Mouse (Mus musculus) forebrain, postnatal 0 days (tissue): ENCODE measurements around the gene Zfp692. TPM values are rescaled to one million over a fixed set of nuclear protein-coding genes. Genes with fewer than 3 reads are reported as not detected.

Experiments used
- ATAC-seq: fragments of 200-750 bp; cut with Nextera tagmentation; 2 replicates; pipeline ENCODE4 v1.8.0; 2017; ENCODE audit warnings: mild to moderate bottlenecking, moderate library complexity
- DNase-seq: peaks from one replicate; pipeline ENCODE4 v3.0.0-alpha.2; 2015
- H3K27ac ChIP-seq: fragments of 300-500 bp; sonication (generic); 2 replicates; pipeline ENCODE4 v1.5.1; 2014; ENCODE audit warnings: low read depth, mild to moderate bottlenecking, antibody characterized with exemption, low read length, moderate library complexity, mixed read lengths
- H3K27me3 ChIP-seq: fragments of 300-500 bp; sonication (generic); 2 replicates; pipeline ENCODE4 v1.6.1; 2014; ENCODE audit warnings: mild to moderate bottlenecking, low read length, mixed read lengths; ENCODE audit not compliant: insufficient read depth
- H3K36me3 ChIP-seq: fragments of 300-500 bp; sonication (generic); 2 replicates; pipeline ENCODE4 v1.6.1; 2014; ENCODE audit warnings: mild to moderate bottlenecking, moderate library complexity; ENCODE audit not compliant: insufficient read depth
- H3K4me1 ChIP-seq: fragments of 300-500 bp; sonication (generic); 2 replicates; pipeline ENCODE4 v1.6.1; 2014; ENCODE audit warnings: antibody characterized with exemption; ENCODE audit not compliant: insufficient read depth
- H3K4me2 ChIP-seq: fragments of 300-500 bp; sonication (generic); 2 replicates; pipeline ENCODE4 v1.6.1; 2014; ENCODE audit warnings: low read depth, mild to moderate bottlenecking, moderate library complexity
- H3K4me3 ChIP-seq: fragments of 300-500 bp; sonication (generic); 2 replicates; pipeline ENCODE4 v1.5.1; 2014; ENCODE audit warnings: low read depth, low read length, mixed read lengths
- H3K9ac ChIP-seq: fragments of 300-500 bp; sonication (generic); 2 replicates; pipeline ENCODE4 v1.6.1; 2014; ENCODE audit warnings: mild to moderate bottlenecking
- H3K9me3 ChIP-seq: fragments of 300-500 bp; sonication (generic); 2 replicates; pipeline ENCODE4 v1.6.1; 2016; ENCODE audit warnings: low read length
- CTCF ChIP-seq: sonication (generic); IDR thresholded peaks from 2 replicates; pipeline ENCODE4 v1.5.1; 2016; ENCODE audit warnings: antibody characterized with exemption, control low read depth, low read depth
- WGBS: fragments of 180-500 bp; shearing (Covaris S2); extraction: QIAGEN DNeasy Blood & Tissue Kit; methylation state at CpG from one replicate; pipeline ENCODE4 v1.1.7; 2014; 5-methylcytosine and 5-hydroxymethylcytosine counted together
- polyA plus RNA-seq: library from polyadenylated mRNA; unstranded; fragments of >200 nt; fragmentation: Nextera tagmentation; extraction: Ambion mirVana; gene quantifications from 2 replicates; pipeline ENCODE4 v1.2.1, GENCODE M21; 2015
- total RNA-seq: library from RNA; depleted of rRNA; stranded (reverse); fragments of >200 nt; gene quantifications from 2 replicates; pipeline ENCODE4 v1.2.3, GENCODE M21; 2014; rRNA removed

Zfp692 gene
- total RNA-seq: 25.6 and 30.0 TPM in 2 replicates
- 14.8 and 17.7 TPM in 2 replicates for polyA plus RNA-seq

DNA sequence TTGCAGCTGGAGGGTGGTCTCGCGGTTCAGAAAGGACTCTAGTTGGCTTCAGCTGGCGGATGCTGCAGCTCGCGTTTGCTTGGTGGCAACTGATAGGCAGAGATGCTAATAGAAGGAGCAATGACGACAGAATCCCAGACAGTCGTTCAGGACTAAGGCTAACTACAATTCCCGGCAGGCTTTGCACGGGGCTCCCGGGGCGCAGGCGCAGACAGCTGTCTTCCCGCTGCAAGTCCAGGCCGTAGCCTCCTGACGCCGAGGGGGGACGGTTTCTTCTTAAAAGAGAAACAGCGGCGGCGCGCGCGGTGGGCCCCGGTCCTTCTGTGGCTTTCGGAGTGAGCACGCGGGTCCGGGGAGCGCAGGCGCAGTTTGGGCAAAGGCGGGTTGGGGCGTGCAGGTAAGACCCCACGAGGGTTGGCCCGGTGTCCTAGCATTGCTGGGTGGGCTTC is at the start of gene Zfp692:
TSS of gene Zfp692 (plus strand) at position 210 of the 449 bp plus-strand sequence.
- TF ChIP-seq CTCF: no peak; the same call in 1 of the 2 replicates
- ATAC-seq: peak; percentile 90
- Histone ChIP-seq H3K36me3 (0 out of 2 replicates have a peak, but pooled peaks cover 6% of the 10 kb centered on the region), H3K4me1 (peaks cover 7% of the 10 kb centered on the region), H3K9ac (peak within 1 kb of the TSS; percentile 49), H3K27me3 (no peaks in the 10 kb centered on the region), H3K27ac (peak within 1 kb of the TSS; percentile 73), H3K4me2 (peak within 1 kb of the TSS; percentile 74), H3K4me3 (peak within 1 kb of the TSS; percentile 34), H3K9me3 (no peaks in the 10 kb centered on the region)
- DNase-seq: peak; percentile 98
- under 1% methylated on average over 34 of the region's 34 CpGs for WGBS

DNA sequence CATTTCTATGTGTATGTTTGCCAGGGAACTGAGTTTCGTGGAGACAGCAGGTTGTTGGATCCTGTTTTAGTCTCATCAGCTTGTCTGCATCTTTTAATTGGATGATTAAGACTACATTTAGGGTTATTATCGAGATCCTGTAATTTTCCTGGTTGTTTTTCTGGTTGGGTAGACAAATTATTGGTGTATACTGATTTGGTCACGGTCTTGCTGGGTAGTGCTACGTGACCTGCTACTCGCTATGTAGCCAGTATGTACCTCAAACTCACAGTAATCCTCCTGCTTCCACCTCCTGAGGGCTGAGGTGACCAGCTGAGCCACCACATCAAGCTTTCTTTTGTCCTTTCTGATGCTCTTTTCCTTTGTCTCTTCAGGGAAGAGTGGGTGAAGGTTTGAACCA is 49.1 kb upstream of the Zfp692 start:
- no peaks in the 10 kb centered on the region for H3K9me3 ChIP-seq
- ATAC-seq (no peak), DNase-seq (no peak)
- no peak overlapping the region for H3K9ac ChIP-seq
- no peak for TF ChIP-seq CTCF
- no peaks in the 10 kb centered on the region for H3K27me3 ChIP-seq
- H3K4me3 ChIP-seq: no peak overlapping the region
- 74% methylated on average over 5 of the region's 5 CpGs for WGBS
- no peak overlapping the region for H3K27ac ChIP-seq
- no peak overlapping the region for H3K4me2 ChIP-seq
- no peaks in the 10 kb centered on the region for H3K4me1 ChIP-seq
- no peaks in the 10 kb centered on the region for H3K36me3 ChIP-seq

DNA sequence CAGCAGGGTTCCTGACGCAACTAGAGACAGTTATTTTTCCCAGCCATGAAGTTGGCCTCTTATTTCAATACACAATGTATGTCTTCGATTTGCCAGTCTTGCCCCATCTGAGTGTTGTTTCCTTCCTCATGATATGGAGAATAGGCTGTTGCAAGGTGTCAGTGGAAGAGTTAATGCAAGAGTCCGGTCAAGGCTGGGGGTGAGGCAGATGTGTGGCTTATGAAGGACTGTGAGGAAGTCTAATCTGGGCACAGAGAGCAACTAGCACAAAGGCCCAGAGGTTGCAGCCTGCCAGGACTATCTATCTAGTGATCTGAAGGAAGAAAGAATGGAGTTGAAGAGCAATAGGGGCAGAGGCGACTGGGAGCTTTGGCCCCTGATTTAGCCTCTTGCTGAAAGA is 46.7 kb upstream of the Zfp692 start:
- DNase-seq (no peak), ATAC-seq (no peak)
- H3K9me3 ChIP-seq: no peaks in the 10 kb centered on the region
- WGBS: 89% methylated on average over 4 of the region's 4 CpGs
- H3K27me3 ChIP-seq: no peaks in the 10 kb centered on the region
- H3K9ac ChIP-seq: no peak overlapping the region
- no peak for TF ChIP-seq CTCF
- no peak overlapping the region for H3K4me3 ChIP-seq
- H3K4me1 ChIP-seq: no peaks in the 10 kb centered on the region
- H3K36me3 ChIP-seq: no peaks in the 10 kb centered on the region
- no peak overlapping the region for H3K4me2 ChIP-seq
- H3K27ac ChIP-seq: no peak overlapping the region

DNA sequence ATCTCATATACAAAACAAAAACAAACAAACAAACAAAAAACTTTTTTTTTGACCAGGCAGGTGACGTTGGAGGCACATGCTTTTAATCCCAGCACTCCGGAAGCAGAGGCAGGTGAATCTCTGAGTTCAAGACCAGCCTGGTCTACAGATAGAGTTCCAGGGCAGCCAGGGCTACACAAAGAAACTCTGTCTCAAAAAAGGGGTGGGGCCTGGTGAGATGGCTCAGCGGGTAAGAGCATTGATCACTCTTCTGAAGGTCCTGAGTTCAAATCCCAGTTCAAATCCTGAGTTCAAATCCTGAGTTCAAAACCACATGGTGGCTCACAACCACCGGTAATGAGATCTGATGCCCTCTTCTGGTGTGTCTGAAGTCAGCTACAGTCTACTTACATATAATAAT is 45.0 kb upstream of the Zfp692 start:
- 94% methylated on average over 4 of the region's 4 CpGs for WGBS
- no peak for DNase-seq
- Histone ChIP-seq H3K4me1 (no peaks in the 10 kb centered on the region), H3K27ac (no peak overlapping the region), H3K36me3 (no peaks in the 10 kb centered on the region), H3K9me3 (no peaks in the 10 kb centered on the region), H3K4me3 (no peak overlapping the region), H3K9ac (no peak overlapping the region), H3K4me2 (no peak overlapping the region), H3K27me3 (no peaks in the 10 kb centered on the region)
- no peak for TF ChIP-seq CTCF
- ATAC-seq: no peak

DNA sequence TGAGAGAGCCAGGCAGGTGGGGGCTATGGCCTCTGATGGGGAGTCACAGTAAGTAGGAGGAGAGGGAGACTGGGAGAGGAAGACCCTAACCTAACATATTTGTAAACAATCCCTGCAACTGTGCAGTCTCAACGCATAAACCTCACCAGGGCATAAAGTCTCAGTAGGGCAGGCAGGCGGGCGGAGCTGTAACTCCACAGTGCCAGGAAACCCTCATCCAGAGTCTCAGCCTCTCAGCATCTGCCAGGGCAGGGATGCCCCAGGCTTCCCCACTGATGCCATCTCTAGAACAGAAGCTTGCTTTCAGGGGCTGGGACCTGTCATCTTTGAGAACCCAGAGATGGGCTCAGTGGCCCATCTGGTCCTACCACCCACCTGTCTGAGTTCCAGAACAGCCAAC is 44.5 kb upstream of the Zfp692 start:
- no peak overlapping the region for H3K27ac ChIP-seq
- DNase-seq: no peak
- no peaks in the 10 kb centered on the region for H3K36me3 ChIP-seq
- no peaks in the 10 kb centered on the region for H3K4me1 ChIP-seq
- H3K27me3 ChIP-seq: no peaks in the 10 kb centered on the region
- no peak overlapping the region for H3K9ac ChIP-seq
- ATAC-seq: no peak
- H3K4me3 ChIP-seq: no peak overlapping the region
- H3K9me3 ChIP-seq: no peaks in the 10 kb centered on the region
- no peak overlapping the region for H3K4me2 ChIP-seq
- TF ChIP-seq CTCF: no peak
- 89% methylated on average over 3 of the region's 3 CpGs for WGBS

DNA sequence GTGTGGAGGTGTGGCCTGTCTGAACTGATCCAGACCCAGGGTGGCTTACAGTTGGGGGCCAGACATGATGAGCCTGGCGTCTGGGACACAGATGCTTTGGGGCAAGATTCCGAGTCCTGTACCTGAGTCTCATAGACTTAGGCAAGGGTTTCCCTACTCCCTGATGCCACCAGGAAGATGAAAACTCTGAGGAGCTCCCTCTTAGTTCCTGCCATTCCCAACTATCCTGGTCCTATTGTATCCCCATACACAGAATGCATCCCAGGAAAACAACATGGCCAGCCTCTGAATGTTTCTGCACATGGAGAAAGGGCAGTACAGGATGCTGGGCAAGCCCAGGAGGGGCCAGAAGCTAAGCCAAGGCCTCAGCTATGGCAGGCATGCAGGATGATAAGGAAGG is 43.4 kb upstream of the Zfp692 start:
- no peak for ATAC-seq
- no peak overlapping the region for H3K4me2 ChIP-seq
- no peak overlapping the region for H3K9ac ChIP-seq
- no peak overlapping the region for H3K4me3 ChIP-seq
- no peaks in the 10 kb centered on the region for H3K27me3 ChIP-seq
- no peaks in the 10 kb centered on the region for H3K4me1 ChIP-seq
- H3K36me3 ChIP-seq: no peaks in the 10 kb centered on the region
- no peak for TF ChIP-seq CTCF
- DNase-seq: no peak
- 88% methylated on average over 2 of the region's 2 CpGs for WGBS
- H3K9me3 ChIP-seq: no peaks in the 10 kb centered on the region
- no peak overlapping the region for H3K27ac ChIP-seq

DNA sequence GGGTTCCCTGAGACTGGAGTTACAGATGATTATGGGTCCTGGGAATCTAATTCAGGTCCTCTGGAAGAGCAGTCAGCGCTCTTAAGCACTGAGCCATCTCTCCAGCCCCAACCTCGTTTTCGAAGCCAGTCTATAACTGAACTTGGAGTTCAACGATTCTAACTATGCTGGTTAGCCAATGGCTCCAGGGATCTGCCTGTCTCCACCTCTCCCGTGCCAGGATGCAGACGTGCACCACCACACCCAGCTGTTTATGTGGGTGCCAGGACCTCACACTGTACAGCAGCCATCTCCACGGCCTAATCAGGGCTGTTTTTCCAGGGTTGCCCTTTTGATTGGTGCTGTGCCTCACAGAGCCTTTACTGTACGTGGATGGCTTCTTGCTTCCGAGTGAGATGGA is 42.3 kb upstream of the Zfp692 start:
- H3K9me3 ChIP-seq: no peaks in the 10 kb centered on the region
- no peaks in the 10 kb centered on the region for H3K4me1 ChIP-seq
- ATAC-seq (no peak), DNase-seq (no peak)
- no peak overlapping the region for H3K4me3 ChIP-seq
- WGBS: 86% methylated on average over 9 of the region's 9 CpGs
- no peak overlapping the region for H3K27ac ChIP-seq
- H3K36me3 ChIP-seq: no peaks in the 10 kb centered on the region
- TF ChIP-seq CTCF: no peak
- no peaks in the 10 kb centered on the region for H3K27me3 ChIP-seq
- no peak overlapping the region for H3K4me2 ChIP-seq
- H3K9ac ChIP-seq: no peak overlapping the region
